ENCODE assay signal across 26 mouse cellular contexts in the genomic region with DNA sequence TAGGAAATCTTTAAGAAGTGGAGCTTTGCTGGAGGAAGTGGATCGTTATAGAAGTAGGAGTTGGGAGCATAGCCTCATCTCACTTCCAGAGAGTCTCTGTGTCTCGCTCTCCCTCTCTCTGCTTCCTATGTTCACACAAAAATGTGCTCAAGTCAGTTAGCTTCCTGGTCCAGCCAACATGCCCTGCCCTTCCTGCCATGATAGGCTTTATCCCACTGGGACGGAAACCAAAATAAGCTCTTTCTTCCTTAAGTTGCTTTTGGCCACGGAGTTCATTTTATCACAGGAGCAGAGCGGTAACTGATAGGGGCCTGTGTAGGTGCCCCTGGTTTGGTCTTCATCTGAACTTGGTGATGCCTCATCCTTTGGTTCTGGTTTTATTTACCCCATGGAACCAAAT.
DNase-seq lines count a peak whose midpoint lies in the region; ATAC-seq and TF ChIP-seq lines count a peak whose summit lies in the region.
"Had no signal": no experiment of that assay in that cellular context is flagged by ENCODE, and none has a peak within 500 bp of the region (broad histone marks: within the 10 kb centered on the region; RNA-seq: fewer than 3 reads in every experiment).

No protein-coding gene starts in this region.

- no peaks in the 10 kb centered on the region for H3K9me3 ChIP-seq in heart, embryonic 13.5 days
- no peaks in the 10 kb centered on the region for H3K9me3 ChIP-seq in heart, embryonic 10.5 days
- no peaks in the 10 kb centered on the region for H3K9me3 ChIP-seq in liver, embryonic 11.5 days (ENCODE audit: control insufficient read depth, low read length)
- H3K9me3 ChIP-seq: embryonic facial prominence, embryonic 10.5 days; embryonic facial prominence, embryonic 13.5 days; forebrain, embryonic 12.5 days; forebrain, embryonic 15.5 days had no signal

- ATAC-seq in heart, embryonic 13.5 days (ENCODE audit: extremely low read depth, insufficient number of reproducible peaks, low FRiP score, low TSS enrichment), result no peak
- no peak; the same call in 1 of the 2 replicates for ATAC-seq in liver, embryonic 11.5 days (replicated peaks; ENCODE audit: low FRiP score)
- ATAC-seq: CD4-positive, CD25-positive, alpha-beta regulatory T cell, adult 4 months; forebrain, embryonic 15.5 days; hindbrain, postnatal 0 days; intestine, embryonic 16.5 days had no signal

- no peak for DNase-seq in heart, adult 2 months
- no peak for DNase-seq in heart, postnatal 10 days
- DNase-seq in heart, embryonic 10.5 days (ENCODE audit: low spot score), result no peak
- no peak for DNase-seq in liver, embryonic 11.5 days (ENCODE audit: low spot score)
- DNase-seq in liver, result no peak
- DNase-seq in ovary, adult 18-20 months (ENCODE audit: low spot score), result no peak
- DNase-seq: adrenal gland, adult 8-10 months; adrenal gland, postnatal 25 days; cerebellum, adult 11-12 months; cerebellum, adult 8-10 months; cerebellum, postnatal 10 days; cerebellum, postnatal 36 days; embryo, embryonic 11 days; gastrocnemius, postnatal 25 days; kidney, adult 18-20 months; kidney, adult 9 months had no signal

- no peak overlapping the region for H3K4me2 ChIP-seq in heart, embryonic 13.5 days
- H3K4me2 ChIP-seq in liver, embryonic 11.5 days, result peak overlapping the region; percentile 13; the same call in 1 of the 2 replicates
- H3K4me2 ChIP-seq: embryonic facial prominence, embryonic 13.5 days; forebrain, embryonic 12.5 days; forebrain, embryonic 15.5 days; hindbrain, embryonic 14.5 days had no signal

- intact Hi-C loops in heart, adult 2 months (cut with DNase I), result loop anchor here (2.0 kb wide), 1 partner anchor 15 kb away; no protein-coding TSS in a partner anchor
- intact Hi-C loops in heart, postnatal 10 days (cut with DNase I), result no loop called here

- H3K27me3 ChIP-seq in heart, adult 2 months (ENCODE audit: control insufficient read depth, insufficient read depth, low read length), result no peaks in the 10 kb centered on the region
- no peaks in the 10 kb centered on the region for H3K27me3 ChIP-seq in heart, embryonic 13.5 days (replicated peaks)
- H3K27me3 ChIP-seq in heart, embryonic 10.5 days (ENCODE audit: insufficient read depth, poor library complexity, severe bottlenecking), result no peaks in the 10 kb centered on the region
- no peaks in the 10 kb centered on the region for H3K27me3 ChIP-seq in liver, embryonic 11.5 days (replicated peaks; ENCODE audit: control insufficient read depth, insufficient read depth, low read length)
- H3K27me3 ChIP-seq: embryonic facial prominence, embryonic 13.5 days; forebrain, embryonic 12.5 days; forebrain, embryonic 15.5 days had no signal

- H3K4me3 ChIP-seq in heart, adult 2 months, result no peak overlapping the region
- no peak overlapping the region for H3K4me3 ChIP-seq in heart, embryonic 13.5 days
- H3K4me3 ChIP-seq in heart, embryonic 10.5 days, result no peak overlapping the region
- no peak overlapping the region for H3K4me3 ChIP-seq in liver, embryonic 11.5 days (ENCODE audit: low read depth, low read length)
- H3K4me3 ChIP-seq: embryonic facial prominence, embryonic 10.5 days; embryonic facial prominence, embryonic 13.5 days; erythroblast, embryonic 14.5 days; forebrain, embryonic 12.5 days; forebrain, embryonic 15.5 days had no signal

- TF ChIP-seq CTCF in heart, adult 2 months (IDR thresholded peaks at IDR 0.05), result no peak

- peaks cover 15% of the 10 kb centered on the region for H3K4me1 ChIP-seq in heart, adult 2 months (ENCODE audit: control insufficient read depth, insufficient read depth, low read length)
- peaks cover 74% of the 10 kb centered on the region for H3K4me1 ChIP-seq in heart, embryonic 13.5 days
- peaks cover 64% of the 10 kb centered on the region for H3K4me1 ChIP-seq in heart, embryonic 10.5 days
- H3K4me1 ChIP-seq in liver, embryonic 11.5 days (replicated peaks; ENCODE audit: control insufficient read depth, insufficient read depth, low read length), result peaks cover 40% of the 10 kb centered on the region

- 28% methylated on average over 5 of the region's 5 CpGs for WGBS in heart, adult 2 months
- WGBS in heart, embryonic 13.5 days, result 48% methylated on average over 5 of the region's 5 CpGs
- 50% methylated on average over 5 of the region's 5 CpGs for whole genome bisulfite sequencing in heart, embryonic 10.5 days
- WGBS in liver, embryonic 11.5 days, result 42% methylated on average over 5 of the region's 5 CpGs

- TF ChIP-seq EP300 in heart, adult 2 months (IDR thresholded peaks at IDR 0.05; ENCODE audit: insufficient read depth, low read depth, low read length), result 0 out of 2 replicates have a peak, but pooled peaks have one; percentile 21

- no peak overlapping the region for H3K9ac ChIP-seq in heart, adult 2 months (ENCODE audit: low read depth, low read length)
- H3K9ac ChIP-seq in heart, embryonic 13.5 days, result no peak overlapping the region
- H3K9ac ChIP-seq in liver, embryonic 11.5 days (ENCODE audit: low read depth, low read length), result no peak overlapping the region
- H3K9ac ChIP-seq: embryonic facial prominence, embryonic 13.5 days; forebrain, embryonic 12.5 days; forebrain, embryonic 15.5 days; hindbrain, embryonic 14.5 days had no signal

- H3K79me2 ChIP-seq in heart, adult 2 months (replicated peaks; ENCODE audit: control insufficient read depth, insufficient read depth, low read length), result no peaks in the 10 kb centered on the region

- peak overlapping the region; percentile 41 for H3K27ac ChIP-seq in heart, adult 2 months
- H3K27ac ChIP-seq in heart, embryonic 13.5 days (replicated peaks), result 0 out of 2 replicates have a peak overlapping the region, but pooled peaks have one; percentile 24
- H3K27ac ChIP-seq in heart, embryonic 10.5 days, result no peak overlapping the region
- H3K27ac ChIP-seq in liver, embryonic 11.5 days (ENCODE audit: low read depth, low read length), result no peak overlapping the region; the same call in 1 of the 2 replicates
- H3K27ac ChIP-seq: embryonic facial prominence, embryonic 10.5 days; embryonic facial prominence, embryonic 13.5 days; forebrain, embryonic 12.5 days; forebrain, embryonic 15.5 days; hindbrain, embryonic 14.5 days; hindbrain, postnatal 0 days had no signal

- H3K36me3 ChIP-seq in heart, adult 2 months (ENCODE audit: control insufficient read depth, insufficient read depth, low read length), result peaks cover 6% of the 10 kb centered on the region
- H3K36me3 ChIP-seq in heart, embryonic 13.5 days, result no peaks in the 10 kb centered on the region
- H3K36me3 ChIP-seq in heart, embryonic 10.5 days, result no peaks in the 10 kb centered on the region; the same call in 1 of the 2 replicates
- no peaks in the 10 kb centered on the region for H3K36me3 ChIP-seq in liver, embryonic 11.5 days (ENCODE audit: control insufficient read depth, insufficient read depth, low read length)
- H3K36me3 ChIP-seq: forebrain, embryonic 12.5 days; forebrain, embryonic 15.5 days had no signal

- TF ChIP-seq POLR2A in heart, adult 2 months (IDR thresholded peaks at IDR 0.05; ENCODE audit: insufficient read depth, low read depth, low read length), result no peak

Comparison
In these comparisons a context has a peak if more than half of its experiments do, and no peak if none do; other contexts are left out.
1. H3K27ac ChIP-seq: peak in heart, adult 2 months (single experiment) and heart, embryonic 13.5 days (single experiment); none in heart, embryonic 10.5 days (single experiment) and liver, embryonic 11.5 days (single experiment).